Mouse (Mus musculus) lung, adult 18-20 months (tissue): ENCODE data around the gene Tec.
A peak's percentile ranks its signal among the peaks of the same experiment; 100 is the strongest.

Experiments
- DNase-seq, 2 experiments: peaks; one replicate each; pipeline ENCODE4 v3.0.0; 2022; ENCODE audit warnings: mixed read lengths in 2 of 2

The Tec gene

GRCm38 (mm10) chr5:72868091-72868875 lies at the start of gene Tec:
Gene Tec, minus strand, starts transcription at chr5:72868483.
- peak; percentile 93 to 94 for DNase-seq

GRCm38 (mm10) chr5:72916851-72917250 lies 48.6 kb upstream of the Tec start:
- no peak for DNase-seq

GRCm38 (mm10) chr5:72916048-72916447 lies 47.8 kb upstream of the Tec start:
- DNase-seq, result no peak

- DNase-seq, result peak; percentile 31 to 49
Observed at GRCm38 (mm10) chr5:72914633-72915561, 46.6 kb upstream of the Tec start.

GRCm38 (mm10) chr5:72913648-72914557 lies 45.6 kb upstream of the Tec start, which contains the start of gene Slain2:
Gene Slain2, plus strand, starts transcription at chr5:72914304.
- peak; percentile 97 to 98 for DNase-seq

- no peak for DNase-seq
Observed at GRCm38 (mm10) chr5:72911284-72911683, 43.0 kb upstream of the Tec start.

- DNase-seq, result peak in 1 of 2 experiments; percentile 38
Observed at GRCm38 (mm10) chr5:72910373-72910772, 42.1 kb upstream of the Tec start.

GRCm38 (mm10) chr5:72909363-72909762 lies 41.1 kb upstream of the Tec start:
- no peak for DNase-seq

- no peak for DNase-seq
Observed at GRCm38 (mm10) chr5:72908324-72908936, 40.1 kb upstream of the Tec start.

- DNase-seq, result peak; percentile 26 to 56
Observed at GRCm38 (mm10) chr5:72907402-72907801, 39.1 kb upstream of the Tec start.

- peak; percentile 68 to 82 for DNase-seq
Observed at GRCm38 (mm10) chr5:72904903-72905790, 36.9 kb upstream of the Tec start.

GRCm38 (mm10) chr5:72902876-72903516 lies 34.7 kb upstream of the Tec start:
- no peak for DNase-seq

- no peak for DNase-seq
Observed at GRCm38 (mm10) chr5:72902312-72902711, 34.0 kb upstream of the Tec start.

GRCm38 (mm10) chr5:72901866-72902265 lies 33.6 kb upstream of the Tec start:
- no peak for DNase-seq

GRCm38 (mm10) chr5:72899255-72899654 lies 31.0 kb upstream of the Tec start:
- DNase-seq, result no peak

- DNase-seq, result no peak
Observed at GRCm38 (mm10) chr5:72897998-72898397, 29.7 kb upstream of the Tec start.

- DNase-seq, result peak in 1 of 2 experiments; percentile 41
Observed at GRCm38 (mm10) chr5:72896478-72897279, 28.4 kb upstream of the Tec start.

- DNase-seq, result no peak
Observed at GRCm38 (mm10) chr5:72895261-72895660, 27.0 kb upstream of the Tec start.

- DNase-seq, result no peak
Observed at GRCm38 (mm10) chr5:72893987-72894386, 25.7 kb upstream of the Tec start.
